Mouse (Mus musculus): ENCODE measurements at regions not wholly inside any gene's neighbourhood (a gene's known extent, or its start where the extent isn't known, plus 50 kb on each side); places are given as distances from the start of the nearest gene placed in this dataset.

DNA sequence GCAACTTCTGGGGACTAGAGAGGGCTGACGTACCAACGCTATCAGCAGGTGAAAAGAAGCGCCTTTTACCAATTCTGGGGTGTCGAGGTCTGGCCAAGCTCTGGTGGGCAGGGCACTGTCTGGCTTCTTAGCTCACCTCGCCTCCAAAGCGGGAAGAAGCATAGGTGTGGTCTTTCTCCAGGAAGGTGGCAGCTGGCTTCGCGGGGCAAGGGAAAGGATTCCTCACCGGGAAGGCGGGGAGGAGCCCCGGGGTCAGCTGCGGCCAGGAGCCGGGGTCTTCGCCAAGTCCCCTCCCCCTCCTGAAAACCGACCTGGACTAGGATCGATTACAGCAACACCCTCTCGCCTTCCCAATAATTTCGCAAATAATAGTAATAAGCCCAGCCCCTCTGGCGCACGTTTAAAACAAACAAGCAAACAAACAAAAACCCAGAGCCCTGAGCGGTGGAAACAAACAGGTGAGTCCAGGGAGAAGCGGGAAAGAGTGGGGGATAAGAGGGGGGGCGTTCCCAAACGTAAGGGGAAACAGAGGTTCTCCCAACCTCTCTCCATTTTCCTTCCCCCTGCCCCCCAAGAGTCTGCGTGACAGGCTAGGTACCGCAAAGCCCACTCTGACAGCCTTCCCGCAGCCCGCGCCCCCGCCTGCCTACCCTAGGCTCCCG lies 63.5 kb upstream of the Ak4 start:
- Histone ChIP-seq H3K9ac (replicated peaks; ENCODE audit: low read depth, low read length) (peak overlapping the region; percentile 89), H3K9me3 (replicated peaks; ENCODE audit: control insufficient read depth, low read length) (no peaks in the 10 kb centered on the region), H3K4me2 (ENCODE audit: low read depth, low read length) (peak overlapping the region; percentile 95), H3K4me3 (ENCODE audit: low read depth, low read length) (peak overlapping the region; percentile 76), H3K4me1 (ENCODE audit: control insufficient read depth, insufficient read depth) (0 out of 2 replicates have a peak, but pooled peaks cover 10% of the 10 kb centered on the region), H3K36me3 (replicated peaks; ENCODE audit: control insufficient read depth, insufficient read depth, low read length) (0 out of 2 replicates have a peak, but pooled peaks cover 3% of the 10 kb centered on the region), H3K27me3 (ENCODE audit: control insufficient read depth, insufficient read depth, low read length) (no peaks in the 10 kb centered on the region), H3K27ac (ENCODE audit: low read depth) (peak overlapping the region; percentile 93)
- TF ChIP-seq CTCF (IDR thresholded peaks at IDR 0.05; ENCODE audit: low read depth) (no peak), EP300 (IDR thresholded peaks at IDR 0.05; ENCODE audit: low read depth) (no peak)
- DNase-seq (ENCODE audit: low spot score) (peak; percentile 41), ATAC-seq (ENCODE audit: insufficient read depth, low read depth) (no peak)
- 1% methylated on average over 31 of the region's 31 CpGs for WGBS

GRCm38 (mm10) chr4:101354951-101355350 lies 64.1 kb upstream of the Ak4 start:
- H3K36me3 ChIP-seq (replicated peaks; ENCODE audit: control insufficient read depth, insufficient read depth, low read length), result 0 out of 2 replicates have a peak, but pooled peaks cover 8% of the 10 kb centered on the region
- peak overlapping the region; percentile 93 for H3K27ac ChIP-seq (ENCODE audit: low read depth)
- DNase-seq (ENCODE audit: low spot score) (peak; percentile 49), ATAC-seq (ENCODE audit: insufficient read depth, low read depth) (no peak)
- peak overlapping the region; percentile 76 for H3K4me3 ChIP-seq (ENCODE audit: low read depth, low read length)
- H3K4me1 ChIP-seq (ENCODE audit: control insufficient read depth, insufficient read depth), result 0 out of 2 replicates have a peak, but pooled peaks cover 10% of the 10 kb centered on the region
- no peaks in the 10 kb centered on the region for H3K27me3 ChIP-seq (ENCODE audit: control insufficient read depth, insufficient read depth, low read length)
- TF ChIP-seq EP300 (IDR thresholded peaks at IDR 0.05; ENCODE audit: low read depth), result no peak
- no peak for TF ChIP-seq CTCF (IDR thresholded peaks at IDR 0.05; ENCODE audit: low read depth)
- peak overlapping the region; percentile 89 for H3K9ac ChIP-seq (replicated peaks; ENCODE audit: low read depth, low read length)
- no peaks in the 10 kb centered on the region for H3K9me3 ChIP-seq (replicated peaks; ENCODE audit: control insufficient read depth, low read length)
- 12% methylated on average over 7 of the region's 7 CpGs for WGBS
- peak overlapping the region; percentile 95 for H3K4me2 ChIP-seq (ENCODE audit: low read depth, low read length)

DNA sequence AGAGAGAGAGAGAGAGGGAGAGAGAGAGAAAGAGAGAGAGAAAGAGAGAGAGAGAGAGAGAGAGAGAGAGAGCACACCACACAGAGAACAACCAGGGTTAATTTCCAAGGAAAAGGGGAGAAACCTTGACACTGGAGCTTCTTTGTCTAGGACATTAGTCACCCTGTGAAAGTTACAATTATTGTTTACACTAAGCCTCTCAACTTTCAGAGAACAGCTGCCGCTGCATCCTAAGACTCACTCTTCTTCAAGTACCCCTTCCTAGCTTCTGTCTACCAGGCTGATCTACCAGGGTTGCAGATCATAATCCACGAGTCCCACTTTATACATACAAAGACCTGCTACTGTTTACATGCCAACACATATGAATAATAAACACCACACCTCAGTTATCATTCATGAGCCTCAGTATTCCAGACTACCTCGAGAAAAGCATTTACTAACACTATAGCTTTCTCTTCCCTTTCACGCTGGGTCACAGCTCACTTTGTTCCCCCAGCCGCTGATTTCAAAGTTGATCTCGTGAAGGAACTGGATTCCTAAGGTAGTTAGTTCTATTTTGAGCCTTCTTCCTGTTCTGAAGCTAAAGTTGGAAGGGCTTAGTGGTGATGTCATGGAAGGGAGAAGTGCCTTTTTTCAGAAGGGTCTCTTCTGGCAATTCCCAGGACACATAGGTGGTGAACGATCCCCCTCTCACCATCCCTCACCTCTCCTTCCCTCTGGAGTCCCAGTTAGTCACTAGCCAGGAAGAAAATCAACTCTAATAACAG lies 64.8 kb upstream of the Ak4 start:
- H3K9me3 ChIP-seq (replicated peaks; ENCODE audit: control insufficient read depth, low read length), result no peaks in the 10 kb centered on the region
- H3K27ac ChIP-seq (ENCODE audit: low read depth), result peak overlapping the region; percentile 93
- H3K27me3 ChIP-seq (ENCODE audit: control insufficient read depth, insufficient read depth, low read length), result no peaks in the 10 kb centered on the region
- 10% methylated on average over 7 of the region's 7 CpGs for WGBS
- ATAC-seq (ENCODE audit: insufficient read depth, low read depth) (no peak), DNase-seq (ENCODE audit: low spot score) (peak; percentile 52)
- H3K9ac ChIP-seq (replicated peaks; ENCODE audit: low read depth, low read length), result peak overlapping the region; percentile 89
- peak overlapping the region; percentile 95 for H3K4me2 ChIP-seq (ENCODE audit: low read depth, low read length)
- H3K36me3 ChIP-seq (replicated peaks; ENCODE audit: control insufficient read depth, insufficient read depth, low read length), result 0 out of 2 replicates have a peak, but pooled peaks cover 8% of the 10 kb centered on the region
- H3K4me3 ChIP-seq (ENCODE audit: low read depth, low read length), result peak overlapping the region; percentile 76
- TF ChIP-seq EP300 (IDR thresholded peaks at IDR 0.05; ENCODE audit: low read depth), result no peak
- no peak for TF ChIP-seq CTCF (IDR thresholded peaks at IDR 0.05; ENCODE audit: low read depth)
- H3K4me1 ChIP-seq (ENCODE audit: control insufficient read depth, insufficient read depth), result 0 out of 2 replicates have a peak, but pooled peaks cover 10% of the 10 kb centered on the region

DNA sequence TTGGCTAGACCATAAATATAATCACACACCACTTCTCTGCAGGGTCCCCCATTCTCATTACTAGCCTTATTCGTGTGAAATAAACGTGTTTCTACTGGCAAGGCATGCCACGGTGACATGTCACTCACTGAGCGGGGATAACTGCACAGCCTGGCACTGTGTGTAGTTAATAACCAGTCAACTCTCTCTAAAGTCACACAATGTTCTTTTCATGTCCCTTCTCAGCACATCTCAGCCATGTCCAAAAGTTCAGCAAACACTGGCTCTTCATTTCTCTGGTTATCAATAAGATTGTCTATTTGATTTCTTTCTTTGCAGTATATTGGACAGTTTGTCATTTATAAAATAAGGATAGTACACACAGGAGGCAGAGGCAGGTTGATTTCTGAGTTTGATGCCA lies 66.9 kb upstream of the Ak4 start:
- H3K9ac ChIP-seq (replicated peaks; ENCODE audit: low read depth, low read length), result no peak overlapping the region
- H3K4me2 ChIP-seq (ENCODE audit: low read depth, low read length), result no peak overlapping the region
- H3K9me3 ChIP-seq (replicated peaks; ENCODE audit: control insufficient read depth, low read length), result no peaks in the 10 kb centered on the region
- H3K4me1 ChIP-seq (ENCODE audit: control insufficient read depth, insufficient read depth), result 0 out of 2 replicates have a peak, but pooled peaks cover 10% of the 10 kb centered on the region
- no peaks in the 10 kb centered on the region for H3K27me3 ChIP-seq (ENCODE audit: control insufficient read depth, insufficient read depth, low read length)
- no peak overlapping the region for H3K4me3 ChIP-seq (ENCODE audit: low read depth, low read length)
- no peak for TF ChIP-seq EP300 (IDR thresholded peaks at IDR 0.05; ENCODE audit: low read depth)
- TF ChIP-seq CTCF (IDR thresholded peaks at IDR 0.05; ENCODE audit: low read depth), result no peak
- H3K27ac ChIP-seq (ENCODE audit: low read depth), result no peak overlapping the region
- H3K36me3 ChIP-seq (replicated peaks; ENCODE audit: control insufficient read depth, insufficient read depth, low read length), result 0 out of 2 replicates have a peak, but pooled peaks cover 8% of the 10 kb centered on the region
- WGBS, result 88% methylated on average over 4 of the region's 4 CpGs
- DNase-seq (ENCODE audit: low spot score), result no peak
- ATAC-seq (ENCODE audit: insufficient read depth, low read depth), result no peak

- 90% methylated on average over 3 of the region's 3 CpGs for WGBS
- ATAC-seq (ENCODE audit: insufficient read depth, low read depth) (no peak), DNase-seq (ENCODE audit: low spot score) (no peak)
- Histone ChIP-seq H3K27me3 (ENCODE audit: control insufficient read depth, insufficient read depth, low read length) (no peaks in the 10 kb centered on the region), H3K4me3 (ENCODE audit: low read depth, low read length) (no peak overlapping the region), H3K27ac (ENCODE audit: low read depth) (no peak overlapping the region), H3K9me3 (replicated peaks; ENCODE audit: control insufficient read depth, low read length) (no peaks in the 10 kb centered on the region), H3K4me2 (ENCODE audit: low read depth, low read length) (no peak overlapping the region), H3K36me3 (replicated peaks; ENCODE audit: control insufficient read depth, insufficient read depth, low read length) (peaks cover 9% of the 10 kb centered on the region), H3K9ac (replicated peaks; ENCODE audit: low read depth, low read length) (no peak overlapping the region), H3K4me1 (ENCODE audit: control insufficient read depth, insufficient read depth) (0 out of 2 replicates have a peak, but pooled peaks cover 10% of the 10 kb centered on the region)
- TF ChIP-seq EP300 (IDR thresholded peaks at IDR 0.05; ENCODE audit: low read depth) (no peak), CTCF (IDR thresholded peaks at IDR 0.05; ENCODE audit: low read depth) (no peak)
Measured at GRCm38 (mm10) chr4:101351716-101352115, 67.4 kb upstream of the Ak4 start.
